Mouse (Mus musculus) hindbrain, embryonic 11.5 days (tissue): ENCODE data around the gene Rgmb. TPM values are rescaled to one million over a fixed set of nuclear protein-coding genes. Genes with fewer than 3 reads are reported as not detected.

Experiments used
- ATAC-seq: fragments of 200-750 bp; cut with Nextera tagmentation; 2 replicates; pipeline ENCODE4 v1.8.0; 2017; ENCODE audit warnings: mild to moderate bottlenecking, moderate TSS enrichment, moderate library complexity; ENCODE audit not compliant: low FRiP score
- DNase-seq: peaks from one replicate; pipeline ENCODE4 v3.0.0-alpha.2; 2015; ENCODE audit warnings: low spot score
- H3K27ac ChIP-seq: fragments of 300-500 bp; sonication (generic); 2 replicates; pipeline ENCODE4 v1.5.1; 2014; ENCODE audit warnings: mild to moderate bottlenecking, low read depth, low read length
- H3K27me3 ChIP-seq: fragments of 300-500 bp; sonication (generic); 2 replicates; pipeline ENCODE4 v1.6.1; 2014; ENCODE audit warnings: mild to moderate bottlenecking, low read length, moderate library complexity, mixed read lengths; ENCODE audit not compliant: control insufficient read depth, insufficient read depth
- H3K36me3 ChIP-seq: fragments of 300-500 bp; sonication (generic); 2 replicates; pipeline ENCODE4 v1.6.1; 2014; ENCODE audit warnings: mild to moderate bottlenecking, low read length, moderate library complexity, mixed read lengths; ENCODE audit not compliant: control insufficient read depth, insufficient read depth
- H3K4me1 ChIP-seq: fragments of 300-500 bp; sonication (generic); replicated peaks from 2 replicates; pipeline ENCODE4 v1.6.1; 2014; ENCODE audit warnings: low read length, mixed read lengths; ENCODE audit not compliant: control insufficient read depth, insufficient read depth
- H3K4me2 ChIP-seq: fragments of 300-500 bp; sonication (generic); replicated peaks from 2 replicates; pipeline ENCODE4 v1.6.1; 2014; ENCODE audit warnings: mild to moderate bottlenecking, low read depth, low read length
- H3K4me3 ChIP-seq: fragments of 300-500 bp; sonication (generic); 2 replicates; pipeline ENCODE4 v1.5.1; 2014; ENCODE audit warnings: low read depth, low read length
- H3K9ac ChIP-seq: fragments of 300-500 bp; sonication (generic); 2 replicates; pipeline ENCODE4 v1.6.1; 2014; ENCODE audit warnings: low read depth, low read length
- H3K9me3 ChIP-seq: fragments of 300-500 bp; sonication (generic); 2 replicates; pipeline ENCODE4 v1.6.1; 2016; ENCODE audit warnings: low read length; ENCODE audit not compliant: control insufficient read depth
- WGBS: fragments of 180-500 bp; shearing (Covaris S2); extraction: QIAGEN DNeasy Blood & Tissue Kit; methylation state at CpG from one replicate; pipeline ENCODE4 v1.1.7; 2014; 5-methylcytosine and 5-hydroxymethylcytosine counted together
- polyA plus RNA-seq: library from polyadenylated mRNA; unstranded; fragments of >200 nt; fragmentation: Nextera tagmentation; extraction: Ambion mirVana; gene quantifications from 2 replicates; pipeline ENCODE4 v1.2.1, GENCODE M21; 2014

The Rgmb gene
- polyA plus RNA-seq, 1 experiment from 2014 or later = 102 TPM

DNA sequence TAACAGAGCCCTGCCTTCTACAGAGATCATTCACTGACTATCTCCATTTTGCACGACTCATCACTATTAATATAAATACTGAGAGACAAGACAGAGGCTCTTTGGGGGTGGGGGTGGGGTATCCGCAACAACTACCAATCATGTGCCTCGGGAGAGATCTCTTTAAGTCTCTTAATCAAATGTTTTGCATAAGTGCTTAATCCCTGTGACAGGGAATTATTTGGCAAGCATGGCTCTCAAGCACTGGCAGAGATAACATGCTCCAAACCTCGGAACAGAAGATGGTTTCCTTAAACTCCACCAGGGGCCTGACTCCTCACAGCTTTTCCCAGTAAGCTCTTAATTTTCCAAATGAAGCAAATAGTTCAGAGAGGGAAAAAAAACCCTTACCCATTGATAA is 22.8 kb downstream of the Rgmb start:
- Histone ChIP-seq H3K4me1 (peaks cover 3% of the 10 kb centered on the region; the same call in 1 of the 2 replicates), H3K27ac (no peak overlapping the region), H3K4me2 (no peak overlapping the region), H3K9ac (no peak overlapping the region), H3K36me3 (peaks cover 7% of the 10 kb centered on the region), H3K9me3 (no peaks in the 10 kb centered on the region), H3K27me3 (no peaks in the 10 kb centered on the region), H3K4me3 (no peak overlapping the region)
- no peak for DNase-seq
- ATAC-seq = no peak
- WGBS = 68% methylated on average over 4 of the region's 4 CpGs

DNA sequence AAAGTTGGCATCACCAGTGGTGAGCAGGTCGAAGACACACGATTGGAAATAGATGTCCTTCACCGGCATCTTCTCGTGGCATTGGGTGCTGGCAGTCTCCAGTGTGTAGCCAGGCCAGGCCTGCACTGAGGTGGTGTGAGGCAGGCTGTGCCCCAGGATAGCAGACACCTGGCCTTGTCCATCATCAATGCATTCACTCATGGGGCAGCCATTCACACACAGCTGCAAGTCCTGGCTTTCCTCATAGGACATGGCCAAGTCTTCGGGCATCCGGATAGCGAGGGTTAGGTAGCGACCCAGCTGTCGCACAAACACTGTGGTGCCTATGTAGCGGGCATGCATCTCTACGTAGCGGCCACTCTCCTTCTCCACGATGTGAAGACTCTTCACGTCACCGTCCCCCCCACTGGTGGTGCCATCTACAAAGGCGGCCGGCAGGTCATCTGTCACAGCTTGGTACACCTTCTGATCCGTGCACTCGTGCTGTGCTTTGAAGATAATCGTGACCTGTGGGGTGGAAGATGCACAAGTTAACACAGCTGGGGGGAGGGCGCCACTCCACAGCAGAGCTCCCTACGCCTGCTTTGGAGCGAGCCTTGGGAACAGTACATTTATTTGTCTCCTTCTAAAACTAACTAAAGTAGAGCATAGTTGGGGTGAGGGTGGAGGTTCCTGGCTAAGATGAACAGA is 23.4 kb downstream of the Rgmb start:
- H3K27me3 ChIP-seq = no peaks in the 10 kb centered on the region
- ATAC-seq = no peak; the same call in 1 of the 2 replicates

DNA sequence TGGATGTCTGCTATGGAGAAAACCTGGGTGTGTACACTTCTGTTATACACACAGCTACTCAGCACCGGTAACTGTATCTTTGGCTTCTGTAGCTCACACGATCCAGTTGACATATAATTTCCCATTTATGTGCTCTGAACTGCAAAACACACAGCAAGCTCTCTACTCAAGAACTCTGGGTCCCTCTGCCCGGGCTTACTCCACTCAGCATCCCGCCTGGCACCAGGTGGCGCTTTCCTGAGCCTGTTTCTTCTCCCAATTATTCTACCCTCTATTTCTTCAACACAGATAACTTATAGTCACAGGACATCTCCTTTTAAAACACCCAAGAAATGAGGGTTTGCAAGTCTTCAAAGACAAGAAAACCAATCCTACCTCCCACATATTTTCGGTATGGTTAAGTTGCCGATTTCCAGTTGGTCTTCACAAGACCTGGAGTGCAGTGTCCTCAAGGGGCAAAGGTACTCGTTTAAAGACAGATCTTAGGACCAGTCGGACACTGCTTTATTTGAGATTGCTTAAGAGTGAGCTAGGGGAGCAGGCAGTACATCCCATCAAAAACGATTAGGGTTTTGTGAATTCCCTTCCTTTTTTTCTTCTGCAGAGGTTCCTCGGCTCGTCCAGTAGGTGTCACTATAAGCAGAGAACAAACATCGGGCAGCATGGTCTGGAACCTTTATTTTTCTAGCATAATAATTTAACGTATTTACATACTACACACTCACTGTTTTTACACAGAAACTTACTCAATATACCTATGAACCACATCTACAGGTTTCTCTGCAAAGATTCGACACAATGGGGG is 26.6 kb downstream of the Rgmb start:
- Histone ChIP-seq H3K9ac (no peak overlapping the region), H3K4me2 (no peak overlapping the region), H3K27me3 (no peaks in the 10 kb centered on the region), H3K4me3 (no peak overlapping the region), H3K4me1 (0 out of 2 replicates have a peak, but pooled peaks cover 3% of the 10 kb centered on the region), H3K36me3 (peaks cover 7% of the 10 kb centered on the region), H3K9me3 (no peaks in the 10 kb centered on the region), H3K27ac (no peak overlapping the region)
- no peak for DNase-seq
- peak; percentile 23; the same call in 1 of the 2 replicates for ATAC-seq
- WGBS = 55% methylated on average over 15 of the region's 15 CpGs

More for the DNA sequence above, 23.4 kb downstream of the Rgmb start:
- Histone ChIP-seq H3K9me3 (no peaks in the 10 kb centered on the region), H3K9ac (no peak overlapping the region), H3K4me2 (no peak overlapping the region), H3K27ac (no peak overlapping the region), H3K4me1 (peaks cover 3% of the 10 kb centered on the region; the same call in 1 of the 2 replicates), H3K4me3 (no peak overlapping the region), H3K36me3 (peaks cover 7% of the 10 kb centered on the region)
- 90% methylated on average over 23 of the region's 23 CpGs for WGBS
- DNase-seq = no peak

DNA sequence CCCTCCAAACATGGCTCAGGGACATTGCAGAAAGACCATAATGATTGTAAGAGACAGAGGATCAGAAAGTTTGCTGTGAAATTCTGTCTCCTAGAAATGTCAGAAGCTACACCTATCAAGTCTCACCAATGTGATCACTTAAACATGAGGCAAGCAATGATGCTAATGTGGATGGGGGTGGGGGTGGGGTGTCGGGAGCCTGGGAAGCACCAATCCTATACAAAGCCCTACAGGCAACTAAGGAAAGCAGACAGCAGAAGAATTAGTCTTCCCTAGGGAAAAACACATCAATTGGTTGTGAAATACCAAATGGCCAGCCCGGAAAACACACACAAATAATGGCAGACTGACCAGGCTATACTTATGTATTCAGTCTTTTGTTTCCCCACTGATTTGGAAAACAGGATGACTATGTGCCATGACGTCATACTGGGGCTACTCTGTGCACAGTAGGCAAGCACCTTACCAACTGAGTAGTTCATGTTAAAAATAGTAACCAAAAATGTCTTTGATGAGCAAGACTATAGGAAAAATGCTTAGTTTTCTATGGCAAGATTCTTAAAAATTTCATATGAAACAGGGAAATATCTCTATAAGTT is 31.5 kb downstream of the Rgmb start:
- H3K27me3 ChIP-seq = no peaks in the 10 kb centered on the region
- H3K4me3 ChIP-seq = no peak overlapping the region
- no peaks in the 10 kb centered on the region for H3K36me3 ChIP-seq
- no peaks in the 10 kb centered on the region for H3K9me3 ChIP-seq
- H3K4me1 ChIP-seq = no peaks in the 10 kb centered on the region
- no peak for DNase-seq
- H3K27ac ChIP-seq = no peak overlapping the region
- no peak overlapping the region for H3K9ac ChIP-seq
- WGBS = 65% methylated on average over 3 of the region's 3 CpGs
- peak; percentile 64 for ATAC-seq
- H3K4me2 ChIP-seq = no peak overlapping the region

DNA sequence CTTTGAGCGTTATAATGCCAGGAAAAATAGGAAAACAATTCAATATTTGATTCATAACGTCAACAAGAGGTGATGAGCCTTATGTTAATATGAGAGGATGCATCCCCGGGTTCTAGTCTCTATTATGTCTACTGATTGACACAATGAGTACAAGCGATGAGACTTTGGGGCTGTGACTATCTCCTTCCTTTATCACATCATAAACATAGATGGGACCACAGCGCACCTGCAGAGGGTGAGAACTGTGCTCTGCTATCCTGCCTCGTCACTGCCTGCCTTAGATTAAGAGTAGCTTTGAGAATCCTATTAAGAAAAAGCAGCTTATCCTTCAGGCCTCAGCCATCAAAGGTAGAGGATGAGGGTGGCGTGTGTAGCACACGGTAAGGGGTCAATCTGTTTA is 40.1 kb downstream of the Rgmb start:
- no peak overlapping the region for H3K9ac ChIP-seq
- 91% methylated on average over 8 of the region's 8 CpGs for WGBS
- H3K27ac ChIP-seq = no peak overlapping the region
- H3K4me3 ChIP-seq = no peak overlapping the region
- no peaks in the 10 kb centered on the region for H3K4me1 ChIP-seq
- no peaks in the 10 kb centered on the region for H3K27me3 ChIP-seq
- DNase-seq (no peak), ATAC-seq (no peak)
- H3K36me3 ChIP-seq = no peaks in the 10 kb centered on the region
- no peaks in the 10 kb centered on the region for H3K9me3 ChIP-seq
- H3K4me2 ChIP-seq = no peak overlapping the region

DNA sequence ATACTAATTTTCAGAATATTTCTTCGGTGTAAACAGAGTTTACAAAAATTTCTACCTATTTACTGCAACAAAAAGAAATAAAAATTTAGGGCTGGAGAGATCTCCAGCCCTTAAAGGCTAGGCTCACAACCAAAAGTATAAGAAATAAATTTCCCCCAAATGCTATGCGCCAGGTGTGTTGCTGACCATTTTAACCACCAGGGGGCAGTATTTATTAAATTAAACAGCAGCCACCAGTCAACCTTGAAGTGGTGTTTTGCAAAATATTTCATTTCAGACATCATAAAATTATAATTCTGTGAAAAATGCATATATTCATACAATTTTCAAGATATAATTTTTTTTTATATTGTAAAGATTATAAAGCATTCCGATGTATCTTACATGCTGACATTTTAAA is 43.8 kb downstream of the Rgmb start:
- H3K27ac ChIP-seq = no peak overlapping the region
- ATAC-seq (no peak), DNase-seq (peak; percentile 58)
- H3K9me3 ChIP-seq = no peaks in the 10 kb centered on the region
- H3K4me3 ChIP-seq = no peak overlapping the region
- H3K4me2 ChIP-seq = no peak overlapping the region
- H3K27me3 ChIP-seq = no peaks in the 10 kb centered on the region
- H3K36me3 ChIP-seq = no peaks in the 10 kb centered on the region
- no peaks in the 10 kb centered on the region for H3K4me1 ChIP-seq
- no peak overlapping the region for H3K9ac ChIP-seq
- 25% methylated on average over 3 of the region's 3 CpGs for WGBS

DNA sequence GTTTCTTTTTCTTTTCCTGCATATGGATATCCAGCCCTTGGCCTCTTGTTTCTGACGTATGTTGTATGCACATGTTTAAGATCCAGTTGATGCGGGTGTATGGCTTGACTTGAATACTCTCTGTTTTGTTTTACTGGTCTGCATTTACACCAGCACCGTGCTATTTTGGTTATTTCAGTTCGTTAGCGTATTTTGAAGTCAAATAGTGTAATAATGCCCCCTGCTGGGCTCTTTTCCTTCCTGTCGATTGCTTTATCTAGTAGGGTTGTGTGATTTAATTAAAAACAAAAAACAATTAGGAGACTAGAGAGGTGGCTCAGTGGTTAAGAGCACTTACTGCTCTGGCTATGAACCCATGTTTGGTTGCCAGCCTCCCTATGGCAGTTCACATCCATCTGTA is 52.9 kb downstream of the Rgmb start:
- no peak overlapping the region for H3K9ac ChIP-seq
- H3K4me1 ChIP-seq = no peaks in the 10 kb centered on the region
- H3K36me3 ChIP-seq = no peaks in the 10 kb centered on the region
- 83% methylated on average over 6 of the region's 6 CpGs for WGBS
- DNase-seq (no peak), ATAC-seq (no peak)
- no peak overlapping the region for H3K4me3 ChIP-seq
- no peaks in the 10 kb centered on the region for H3K27me3 ChIP-seq
- no peak overlapping the region for H3K4me2 ChIP-seq
- H3K9me3 ChIP-seq = no peaks in the 10 kb centered on the region
- H3K27ac ChIP-seq = no peak overlapping the region

DNA sequence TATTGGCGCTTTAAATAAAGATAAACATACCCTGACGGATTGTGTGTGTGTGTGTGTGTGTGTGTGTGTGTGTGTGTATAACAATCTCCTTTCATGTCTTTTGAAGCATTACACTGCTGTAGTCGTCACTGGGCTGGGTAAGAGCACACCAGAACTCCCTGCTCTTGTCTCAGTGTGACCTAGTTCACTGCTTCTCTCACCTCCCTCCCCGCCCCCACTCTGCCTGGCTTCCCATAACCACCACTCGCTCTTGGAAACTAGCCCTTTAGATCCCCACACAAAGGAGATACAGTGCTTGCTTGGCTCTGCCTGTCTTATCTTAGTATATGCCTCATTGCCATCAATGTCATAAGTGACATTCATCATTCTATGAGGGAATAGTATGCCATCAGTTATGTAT is 54.5 kb downstream of the Rgmb start:
- Histone ChIP-seq H3K36me3 (no peaks in the 10 kb centered on the region), H3K4me1 (no peaks in the 10 kb centered on the region), H3K9me3 (no peaks in the 10 kb centered on the region), H3K27me3 (no peaks in the 10 kb centered on the region), H3K27ac (no peak overlapping the region), H3K4me3 (no peak overlapping the region), H3K9ac (no peak overlapping the region), H3K4me2 (no peak overlapping the region)
- 76% methylated on average over 5 of the region's 5 CpGs for WGBS
- DNase-seq = no peak
- ATAC-seq = no peak
